Mouse (Mus musculus): ENCODE results near the gene Rem2.

DNA sequence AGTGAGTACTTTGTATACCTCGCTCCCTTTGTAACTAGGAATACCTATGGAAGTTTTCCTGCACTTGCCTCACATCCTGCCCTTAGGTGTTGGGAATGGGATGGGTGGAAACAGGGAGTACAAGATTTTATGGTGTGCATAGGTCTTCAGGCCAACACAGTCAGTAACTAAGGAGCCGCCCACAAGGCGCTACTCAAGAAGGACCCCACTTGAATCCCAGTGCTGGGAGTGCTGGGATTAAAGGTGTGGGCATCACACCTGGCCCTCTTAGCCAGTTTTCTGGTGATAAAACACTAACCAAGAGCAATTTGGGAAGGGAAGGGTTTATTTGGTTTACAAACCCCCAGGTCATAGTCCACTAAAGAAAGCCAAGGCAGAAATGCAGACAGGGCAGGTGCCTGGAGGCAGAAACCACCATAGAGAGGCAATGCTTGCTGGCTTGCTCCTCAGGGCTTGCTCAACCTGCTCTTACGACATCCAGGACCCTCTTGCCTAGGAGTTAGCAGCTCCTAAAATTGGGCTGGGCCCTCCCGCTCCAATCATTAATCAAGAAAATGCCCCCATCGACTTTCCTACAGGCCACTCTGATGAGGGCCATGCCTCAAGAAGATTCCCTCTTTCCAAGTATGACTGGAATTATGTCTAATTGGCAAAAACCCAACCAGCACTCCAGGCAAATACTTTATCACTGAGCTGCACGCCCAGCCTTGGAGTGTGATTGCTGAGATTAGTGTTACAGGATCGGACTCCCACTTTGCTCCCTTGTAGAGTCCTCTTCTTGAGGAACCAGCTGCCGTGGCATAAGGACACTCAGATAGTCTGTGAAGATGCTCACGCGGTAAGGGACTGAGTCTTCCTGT lies 21.0 kb upstream of the Rem2 start:
- TF ChIP-seq MYB (IDR thresholded peaks at IDR 0.05; ENCODE audit: low read depth, low read length) (no peak), POLR2A (IDR thresholded peaks at IDR 0.05; ENCODE audit: control insufficient read depth in 1 of 2, insufficient read depth in 1 of 2, low read depth in 1 of 2, low read length in 2 of 2, poor library complexity in 1 of 2) (no peak), USF1 (IDR thresholded peaks at IDR 0.05; ENCODE audit: low read depth, low read length) (no peak), NELFE (IDR thresholded peaks at IDR 0.05; ENCODE audit: low read depth, low read length) (no peak), TAL1 (IDR thresholded peaks at IDR 0.05; ENCODE audit: low read length) (peak; percentile 38), CTCF (IDR thresholded peaks at IDR 0.05 in 2 of 3, conservative IDR thresholded peaks at IDR 0.05 in 1 of 3; ENCODE audit: control insufficient read depth in 1 of 3, insufficient read depth in 1 of 3, low read depth in 2 of 3, low read length in 3 of 3, poor library complexity in 1 of 3, severe bottlenecking in 1 of 3) (no peak), MEF2A (IDR thresholded peaks at IDR 0.05; ENCODE audit: extremely low read depth, insufficient replicate concordance, low read depth, low read length, poor library complexity, severe bottlenecking) (no peak), ZNF384 (IDR thresholded peaks at IDR 0.05; ENCODE audit: low read depth, low read length) (no peak), ZC3H11A (IDR thresholded peaks at IDR 0.05; ENCODE audit: low read depth, low read length) (no peak), EP300 (IDR thresholded peaks at IDR 0.05; ENCODE audit: low read depth in 1 of 2, low read length in 2 of 2) (no peak), SMC3 (IDR thresholded peaks at IDR 0.05; ENCODE audit: low read depth, low read length) (no peak), TCF12 (IDR thresholded peaks at IDR 0.05; ENCODE audit: low read depth, low read length) (no peak), HCFC1 (IDR thresholded peaks at IDR 0.05; ENCODE audit: low read depth, low read length) (no peak)

Data from MEL (cell line).